Mouse (Mus musculus): Measurements from ENCODE around the gene Wdr24. TPM values are rescaled to one million over a fixed set of nuclear protein-coding genes. Genes with fewer than 3 reads are reported as not detected.

The Wdr24 gene
- polyA plus RNA-seq, 1 experiment from 2014 or later: 22.1 TPM

GRCm38 (mm10) chr17:25833961-25834594, 10.7 kb downstream of the Wdr24 start:
- peak overlapping the region; percentile 92 for H3K4me2 ChIP-seq (ENCODE audit: low read length)
- DNase-seq (ENCODE audit: low spot score): peak; percentile 26
- peak overlapping the region; percentile 99 for H3K27ac ChIP-seq
- no peaks in the 10 kb centered on the region for H3K9me3 ChIP-seq (replicated peaks; ENCODE audit: low read length)
- peak overlapping the region; percentile 76 for H3K9ac ChIP-seq (ENCODE audit: low read depth, low read length)
- H3K27me3 ChIP-seq (ENCODE audit: insufficient read depth, low read length): no peaks in the 10 kb centered on the region
- no peak for TF ChIP-seq CTCF (IDR thresholded peaks at IDR 0.05; ENCODE audit: low read depth)
- peak overlapping the region; percentile 81 for H3K4me3 ChIP-seq (replicated peaks; ENCODE audit: low read depth, low read length)
- ATAC-seq (replicated peaks; ENCODE audit: low FRiP score, low read depth): no peak
- H3K36me3 ChIP-seq (ENCODE audit: insufficient read depth, low read length): peaks cover 24% of the 10 kb centered on the region; the same call in 1 of the 2 replicates
- WGBS: 9% methylated on average over 6 of the region's 6 CpGs
- peaks cover 54% of the 10 kb centered on the region for H3K4me1 ChIP-seq (replicated peaks; ENCODE audit: insufficient read depth, low read length)

- ATAC-seq (replicated peaks; ENCODE audit: low FRiP score, low read depth) (no peak), DNase-seq (ENCODE audit: low spot score) (no peak)
- peak overlapping the region; percentile 99 for H3K27ac ChIP-seq
- TF ChIP-seq CTCF (IDR thresholded peaks at IDR 0.05; ENCODE audit: low read depth): no peak
- WGBS: 75% methylated on average over 12 of the region's 12 CpGs
- H3K4me1 ChIP-seq (replicated peaks; ENCODE audit: insufficient read depth, low read length): peaks cover 50% of the 10 kb centered on the region
- peak overlapping the region; percentile 92 for H3K4me2 ChIP-seq (ENCODE audit: low read length)
- H3K36me3 ChIP-seq (ENCODE audit: insufficient read depth, low read length): peaks cover 30% of the 10 kb centered on the region; the same call in 1 of the 2 replicates
- H3K9me3 ChIP-seq (replicated peaks; ENCODE audit: low read length): no peaks in the 10 kb centered on the region
- H3K4me3 ChIP-seq (replicated peaks; ENCODE audit: low read depth, low read length): peak overlapping the region; percentile 81
- no peaks in the 10 kb centered on the region for H3K27me3 ChIP-seq (ENCODE audit: insufficient read depth, low read length)
- peak overlapping the region; percentile 76 for H3K9ac ChIP-seq (ENCODE audit: low read depth, low read length)
Observed at GRCm38 (mm10) chr17:25834595-25835222, 11.3 kb downstream of the Wdr24 start.

GRCm38 (mm10) chr17:25835301-25835700, 11.9 kb downstream of the Wdr24 start:
- ATAC-seq (replicated peaks; ENCODE audit: low FRiP score, low read depth) (no peak), DNase-seq (ENCODE audit: low spot score) (no peak)
- H3K27ac ChIP-seq: no peak overlapping the region
- peaks cover 45% of the 10 kb centered on the region for H3K4me1 ChIP-seq (replicated peaks; ENCODE audit: insufficient read depth, low read length)
- no peaks in the 10 kb centered on the region for H3K9me3 ChIP-seq (replicated peaks; ENCODE audit: low read length)
- H3K4me3 ChIP-seq (replicated peaks; ENCODE audit: low read depth, low read length): no peak overlapping the region
- peak overlapping the region; percentile 92 for H3K4me2 ChIP-seq (ENCODE audit: low read length)
- H3K27me3 ChIP-seq (ENCODE audit: insufficient read depth, low read length): no peaks in the 10 kb centered on the region
- whole genome bisulfite sequencing: 94% methylated on average over 7 of the region's 7 CpGs
- peaks cover 33% of the 10 kb centered on the region for H3K36me3 ChIP-seq (ENCODE audit: insufficient read depth, low read length)
- TF ChIP-seq CTCF (IDR thresholded peaks at IDR 0.05; ENCODE audit: low read depth): no peak
- H3K9ac ChIP-seq (ENCODE audit: low read depth, low read length): peak overlapping the region; percentile 76; the same call in 1 of the 2 replicates

- H3K27me3 ChIP-seq (ENCODE audit: insufficient read depth, low read length): no peaks in the 10 kb centered on the region
- no peak overlapping the region for H3K4me3 ChIP-seq (replicated peaks; ENCODE audit: low read depth, low read length)
- no peaks in the 10 kb centered on the region for H3K9me3 ChIP-seq (replicated peaks; ENCODE audit: low read length)
- ATAC-seq (replicated peaks; ENCODE audit: low FRiP score, low read depth) (no peak), DNase-seq (ENCODE audit: low spot score) (no peak)
- TF ChIP-seq CTCF (IDR thresholded peaks at IDR 0.05; ENCODE audit: low read depth): no peak
- H3K27ac ChIP-seq: peak overlapping the region; percentile 84
- 86% methylated on average over 16 of the region's 16 CpGs for WGBS
- H3K9ac ChIP-seq (ENCODE audit: low read depth, low read length): no peak overlapping the region
- peaks cover 45% of the 10 kb centered on the region for H3K4me1 ChIP-seq (replicated peaks; ENCODE audit: insufficient read depth, low read length)
- H3K4me2 ChIP-seq (ENCODE audit: low read length): no peak overlapping the region
- peaks cover 33% of the 10 kb centered on the region for H3K36me3 ChIP-seq (ENCODE audit: insufficient read depth, low read length)
Observed at GRCm38 (mm10) chr17:25835816-25836215, 12.4 kb downstream of the Wdr24 start.

- Histone ChIP-seq H3K4me2 (ENCODE audit: low read length) (peak overlapping the region; percentile 78), H3K27ac (peak overlapping the region; percentile 84), H3K9ac (ENCODE audit: low read depth, low read length) (peak overlapping the region; percentile 64), H3K36me3 (ENCODE audit: insufficient read depth, low read length) (peaks cover 33% of the 10 kb centered on the region), H3K4me3 (replicated peaks; ENCODE audit: low read depth, low read length) (peak overlapping the region; percentile 34), H3K4me1 (replicated peaks; ENCODE audit: insufficient read depth, low read length) (peaks cover 40% of the 10 kb centered on the region), H3K9me3 (replicated peaks; ENCODE audit: low read length) (no peaks in the 10 kb centered on the region), H3K27me3 (ENCODE audit: insufficient read depth, low read length) (no peaks in the 10 kb centered on the region)
- WGBS: 14% methylated on average over 23 of the region's 23 CpGs
- DNase-seq (ENCODE audit: low spot score): no peak
- TF ChIP-seq CTCF (IDR thresholded peaks at IDR 0.05; ENCODE audit: low read depth): no peak
- no peak; the same call in 1 of the 2 replicates for ATAC-seq (replicated peaks; ENCODE audit: low FRiP score, low read depth)
Observed at GRCm38 (mm10) chr17:25836397-25837075, 13.1 kb downstream of the Wdr24 start.

- H3K9ac ChIP-seq (ENCODE audit: low read depth, low read length): peak within 1 kb of the TSS; percentile 64
- peak within 1 kb of the TSS; percentile 78 for H3K4me2 ChIP-seq (ENCODE audit: low read length)
- no peaks in the 10 kb centered on the region for H3K9me3 ChIP-seq (replicated peaks; ENCODE audit: low read length)
- no peaks in the 10 kb centered on the region for H3K27me3 ChIP-seq (ENCODE audit: insufficient read depth, low read length)
- H3K4me1 ChIP-seq (replicated peaks; ENCODE audit: insufficient read depth, low read length): peaks cover 35% of the 10 kb centered on the region
- H3K36me3 ChIP-seq (ENCODE audit: insufficient read depth, low read length): peaks cover 38% of the 10 kb centered on the region
- ATAC-seq (replicated peaks; ENCODE audit: low FRiP score, low read depth): no peak; the same call in 1 of the 2 replicates
- peak within 1 kb of the TSS; percentile 34 for H3K4me3 ChIP-seq (replicated peaks; ENCODE audit: low read depth, low read length)
- 2% methylated on average over 29 of the region's 29 CpGs for WGBS
- no peak for TF ChIP-seq CTCF (IDR thresholded peaks at IDR 0.05; ENCODE audit: low read depth)
- DNase-seq (ENCODE audit: low spot score): peak; percentile 53
- peak within 1 kb of the TSS; percentile 84 for H3K27ac ChIP-seq
Observed at GRCm38 (mm10) chr17:25837076-25837410, 13.6 kb downstream of the Wdr24 start, which contains the start of gene Rhbdl1. Rhbdl1 (minus strand) TSS chr17:25837295.
